Mouse (Mus musculus): ENCODE data around the gene Mthfd1.

DNA sequence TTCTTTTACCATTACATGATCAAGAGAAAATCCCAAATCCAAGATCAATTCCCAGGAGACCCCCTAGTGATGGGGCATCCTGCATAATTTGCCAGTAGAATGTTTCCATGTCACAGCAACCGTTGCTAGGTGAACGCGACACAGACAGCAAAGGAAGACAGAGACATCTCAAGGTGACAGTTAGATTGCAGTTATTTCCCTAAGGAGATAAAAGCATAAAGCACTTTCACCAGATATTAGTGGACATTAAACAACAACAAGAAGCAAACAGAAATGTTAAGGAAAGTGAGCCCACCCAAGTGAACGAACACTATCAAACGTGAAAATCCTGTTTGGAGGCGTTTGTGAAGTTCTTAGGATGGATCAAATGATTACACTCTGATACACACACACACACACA is 8.5 kb upstream of the Mthfd1 start, which contains the start of gene Tex21:
- TF ChIP-seq CTCF (IDR thresholded peaks at IDR 0.05; ENCODE audit: control insufficient read depth, insufficient read depth, insufficient replicate concordance, low read depth, low read length) (no peak), POLR2A (IDR thresholded peaks at IDR 0.05; ENCODE audit: control insufficient read depth, low read depth, low read length) (no peak)

All from testis, adult 2 months (tissue).